Mouse (Mus musculus) stomach, postnatal 0 days (tissue): Measurements from ENCODE around the gene Prkca. TPM values are rescaled to one million over a fixed set of nuclear protein-coding genes. Genes with fewer than 3 reads are reported as not detected.

Experiments
- ATAC-seq: fragments of 200-750 bp; cut with Nextera tagmentation; 2 replicates; pipeline ENCODE4 v1.8.0; 2017; ENCODE audit not compliant: low FRiP score, low TSS enrichment
- DNase-seq: peaks from one replicate; pipeline ENCODE4 v3.0.0-alpha.2; 2016; ENCODE audit warnings: low spot score
- H3K27ac ChIP-seq: fragments of 300-500 bp; sonication (generic); replicated peaks from 2 replicates; pipeline ENCODE4 v1.5.1; 2014; ENCODE audit warnings: mild to moderate bottlenecking, control low read depth
- H3K27me3 ChIP-seq: fragments of 300-500 bp; sonication (generic); 2 replicates; pipeline ENCODE4 v1.6.1; 2014; ENCODE audit warnings: low read length; ENCODE audit not compliant: control insufficient read depth, insufficient read depth
- H3K36me3 ChIP-seq: fragments of 300-500 bp; sonication (generic); 2 replicates; pipeline ENCODE4 v1.6.1; 2014; ENCODE audit warnings: low read length, mixed read lengths; ENCODE audit not compliant: control insufficient read depth, insufficient read depth
- H3K4me1 ChIP-seq: fragments of 300-500 bp; sonication (generic); replicated peaks from 2 replicates; pipeline ENCODE4 v1.6.1; 2014; ENCODE audit warnings: antibody characterized with exemption; ENCODE audit not compliant: control insufficient read depth, insufficient read depth
- H3K4me2 ChIP-seq: fragments of 300-500 bp; sonication (generic); replicated peaks from 2 replicates; pipeline ENCODE4 v1.6.1; 2014; ENCODE audit warnings: low read depth, mild to moderate bottlenecking, control low read depth, moderate library complexity
- H3K4me3 ChIP-seq: fragments of 300-500 bp; sonication (generic); 2 replicates; pipeline ENCODE4 v1.5.1; 2014; ENCODE audit warnings: low read depth, low read length, control low read depth
- H3K9ac ChIP-seq: fragments of 300-500 bp; sonication (generic); 2 replicates; pipeline ENCODE4 v1.6.1; 2014; ENCODE audit warnings: mild to moderate bottlenecking, low read length, control low read depth, mixed read lengths
- H3K9me3 ChIP-seq: fragments of 300-500 bp; sonication (generic); 2 replicates; pipeline ENCODE4 v1.6.1; 2016; ENCODE audit warnings: low read length; ENCODE audit not compliant: control insufficient read depth
- CTCF ChIP-seq: IDR thresholded peaks from 2 replicates; pipeline ENCODE4 v1.5.1; 2016; ENCODE audit warnings: antibody characterized with exemption, low read depth, mild to moderate bottlenecking, moderate library complexity
- EP300 ChIP-seq: optimal IDR thresholded peaks from 2 replicates; pipeline ENCODE3; 2016; ENCODE audit warnings: antibody characterized with exemption
- WGBS: fragments of 180-500 bp; shearing (Covaris S2); extraction: QIAGEN DNeasy Blood & Tissue Kit; methylation state at CpG from one replicate; pipeline ENCODE4 v1.1.7; 2014; 5-methylcytosine and 5-hydroxymethylcytosine counted together
- polyA plus RNA-seq: library from polyadenylated mRNA; unstranded; fragments of >200 nt; fragmentation: Nextera tagmentation; extraction: Ambion mirVana; gene quantifications from 2 replicates; pipeline ENCODE4 v1.2.1, GENCODE M21; 2015

Gene Prkca
- polyA plus RNA-seq, 1 experiment from 2014 or later: 3.7 TPM

GRCm38 (mm10) chr11:108200679-108201586 lies 142.8 kb downstream of the Prkca start:
- Histone ChIP-seq H3K9ac (no peak overlapping the region), H3K4me3 (no peak overlapping the region), H3K4me2 (no peak overlapping the region), H3K9me3 (no peaks in the 10 kb centered on the region), H3K27me3 (no peaks in the 10 kb centered on the region), H3K36me3 (no peaks in the 10 kb centered on the region), H3K4me1 (no peaks in the 10 kb centered on the region), H3K27ac (no peak overlapping the region)
- ATAC-seq (no peak), DNase-seq (no peak)
- TF ChIP-seq EP300 (no peak), CTCF (no peak)
- WGBS: 91% methylated on average over 14 of the region's 15 CpGs

GRCm38 (mm10) chr11:108199429-108199985 lies 144.2 kb downstream of the Prkca start:
- WGBS: 89% methylated on average over 4 of the region's 4 CpGs
- no peak overlapping the region for H3K27ac ChIP-seq
- H3K4me3 ChIP-seq: no peak overlapping the region
- no peak overlapping the region for H3K4me2 ChIP-seq
- H3K9ac ChIP-seq: no peak overlapping the region
- H3K27me3 ChIP-seq: no peaks in the 10 kb centered on the region
- H3K36me3 ChIP-seq: no peaks in the 10 kb centered on the region
- TF ChIP-seq EP300: no peak
- no peak for TF ChIP-seq CTCF
- DNase-seq (no peak), ATAC-seq (no peak)
- H3K9me3 ChIP-seq: no peaks in the 10 kb centered on the region
- no peaks in the 10 kb centered on the region for H3K4me1 ChIP-seq

- Histone ChIP-seq H3K27me3 (no peaks in the 10 kb centered on the region), H3K4me1 (no peaks in the 10 kb centered on the region), H3K27ac (no peak overlapping the region), H3K9ac (no peak overlapping the region), H3K9me3 (no peaks in the 10 kb centered on the region), H3K4me2 (no peak overlapping the region), H3K36me3 (no peaks in the 10 kb centered on the region), H3K4me3 (no peak overlapping the region)
- DNase-seq (no peak), ATAC-seq (no peak; the same call in 1 of the 2 replicates)
- 46% methylated on average over 5 of the region's 5 CpGs for WGBS
- TF ChIP-seq EP300 (no peak), CTCF (no peak)
These were observed 145.1 kb downstream of the Prkca start for GRCm38 (mm10) chr11:108198592-108198991.

- Histone ChIP-seq H3K9me3 (no peaks in the 10 kb centered on the region), H3K4me2 (no peak overlapping the region), H3K27ac (no peak overlapping the region), H3K27me3 (no peaks in the 10 kb centered on the region), H3K9ac (no peak overlapping the region), H3K4me3 (no peak overlapping the region), H3K36me3 (no peaks in the 10 kb centered on the region), H3K4me1 (no peaks in the 10 kb centered on the region)
- no peak for TF ChIP-seq EP300
- no peak for TF ChIP-seq CTCF
- 32% methylated on average over 9 of the region's 9 CpGs for WGBS
- ATAC-seq (peak; percentile 45; the same call in 1 of the 2 replicates), DNase-seq (no peak)
These were observed 146.1 kb downstream of the Prkca start for GRCm38 (mm10) chr11:108197427-108198218.

GRCm38 (mm10) chr11:108196796-108197195 lies 146.9 kb downstream of the Prkca start:
- Histone ChIP-seq H3K4me1 (no peaks in the 10 kb centered on the region), H3K9ac (no peak overlapping the region), H3K36me3 (no peaks in the 10 kb centered on the region), H3K27ac (no peak overlapping the region), H3K27me3 (no peaks in the 10 kb centered on the region), H3K4me3 (no peak overlapping the region), H3K9me3 (no peaks in the 10 kb centered on the region), H3K4me2 (no peak overlapping the region)
- whole genome bisulfite sequencing: 85% methylated on average over 3 of the region's 3 CpGs
- no peak for TF ChIP-seq CTCF
- no peak for TF ChIP-seq EP300
- ATAC-seq: no peak
- no peak for DNase-seq
